Mouse (Mus musculus): Measurements from ENCODE around the gene Crybb1.

The Crybb1 gene

GRCm38 (mm10) chr5:112284203-112284582 is 28.6 kb downstream of the Crybb1 start:
- DNase-seq (ENCODE audit: low read depth in 1 of 2, low spot score in 2 of 2), result no peak

- DNase-seq (ENCODE audit: low read depth in 1 of 2, low spot score in 2 of 2), result no peak
Measured at GRCm38 (mm10) chr5:112285548-112286085, 30.0 kb downstream of the Crybb1 start.

- no peak for DNase-seq (ENCODE audit: low read depth in 1 of 2, low spot score in 2 of 2)
Measured at GRCm38 (mm10) chr5:112286608-112286983, 31.0 kb downstream of the Crybb1 start.

GRCm38 (mm10) chr5:112286984-112287641 is 31.5 kb downstream of the Crybb1 start:
- peak in 1 of 2 experiments; percentile 51 for DNase-seq (ENCODE audit: low read depth in 1 of 2, low spot score in 2 of 2)

- DNase-seq (ENCODE audit: low read depth in 1 of 2, low spot score in 2 of 2), result no peak
Measured at GRCm38 (mm10) chr5:112287652-112288051, 32.0 kb downstream of the Crybb1 start.

GRCm38 (mm10) chr5:112288193-112289141 is 32.9 kb downstream of the Crybb1 start:
- no peak for DNase-seq (ENCODE audit: low read depth in 1 of 2, low spot score in 2 of 2)

- DNase-seq (ENCODE audit: low read depth in 1 of 2, low spot score in 2 of 2), result no peak
Measured at GRCm38 (mm10) chr5:112289236-112289635, 33.6 kb downstream of the Crybb1 start.

- no peak for DNase-seq (ENCODE audit: low read depth in 1 of 2, low spot score in 2 of 2)
Measured at GRCm38 (mm10) chr5:112289819-112290535, 34.4 kb downstream of the Crybb1 start.

- no peak for DNase-seq (ENCODE audit: low read depth in 1 of 2, low spot score in 2 of 2)
Measured at GRCm38 (mm10) chr5:112290536-112290880, 34.9 kb downstream of the Crybb1 start.

- DNase-seq (ENCODE audit: low read depth in 1 of 2, low spot score in 2 of 2), result no peak
Measured at GRCm38 (mm10) chr5:112291866-112292265, 36.3 kb downstream of the Crybb1 start.

- DNase-seq (ENCODE audit: low read depth in 1 of 2, low spot score in 2 of 2), result no peak
Measured at GRCm38 (mm10) chr5:112292343-112292980, 36.8 kb downstream of the Crybb1 start.

- no peak for DNase-seq (ENCODE audit: low read depth in 1 of 2, low spot score in 2 of 2)
Measured at GRCm38 (mm10) chr5:112293800-112294199, 38.2 kb downstream of the Crybb1 start.

- DNase-seq (ENCODE audit: low read depth in 1 of 2, low spot score in 2 of 2), result no peak
Measured at GRCm38 (mm10) chr5:112294696-112295095, 39.1 kb downstream of the Crybb1 start.

GRCm38 (mm10) chr5:112295162-112295561 is 39.5 kb downstream of the Crybb1 start:
- DNase-seq (ENCODE audit: low read depth in 1 of 2, low spot score in 2 of 2), result no peak

GRCm38 (mm10) chr5:112295564-112295963 is 39.9 kb downstream of the Crybb1 start:
- DNase-seq (ENCODE audit: low read depth in 1 of 2, low spot score in 2 of 2), result no peak

- no peak for DNase-seq (ENCODE audit: low read depth in 1 of 2, low spot score in 2 of 2)
Measured at GRCm38 (mm10) chr5:112296404-112297181, 41.0 kb downstream of the Crybb1 start.

GRCm38 (mm10) chr5:112297257-112297656 is 41.6 kb downstream of the Crybb1 start:
- DNase-seq (ENCODE audit: low read depth in 1 of 2, low spot score in 2 of 2), result no peak

GRCm38 (mm10) chr5:112298226-112298988 is 42.8 kb downstream of the Crybb1 start:
- DNase-seq (ENCODE audit: low read depth in 1 of 2, low spot score in 2 of 2), result no peak

GRCm38 (mm10) chr5:112299399-112299798 is 43.8 kb downstream of the Crybb1 start:
- no peak for DNase-seq (ENCODE audit: low read depth in 1 of 2, low spot score in 2 of 2)

All from monocyte, adult 2 months (primary cell).